Mouse (Mus musculus) left cerebral cortex, adult 18-20 months (tissue): ENCODE measurements around the gene Sept7. TPM values are rescaled to one million over a fixed set of nuclear protein-coding genes. Genes with fewer than 3 reads are reported as not detected.

Experiments
- DNase-seq, 2 experiments: peaks; one replicate each; pipeline ENCODE4 v3.0.0; 2021 to 2022; ENCODE audit warnings: low spot score in 2 of 2, mixed read lengths in 1 of 2
- total RNA-seq, 2 experiments: library from RNA; stranded (reverse); gene quantifications; 2 replicates each; pipeline ENCODE4 v1.2.3; 2021

Sept7 gene
- total RNA-seq, 2 experiments from 2014 or later = 360 to 378 TPM

- no peak for DNase-seq
These were observed 105.3 kb downstream of the Sept7 start for GRCm38 (mm10) chr9:25357589-25357988.

DNA sequence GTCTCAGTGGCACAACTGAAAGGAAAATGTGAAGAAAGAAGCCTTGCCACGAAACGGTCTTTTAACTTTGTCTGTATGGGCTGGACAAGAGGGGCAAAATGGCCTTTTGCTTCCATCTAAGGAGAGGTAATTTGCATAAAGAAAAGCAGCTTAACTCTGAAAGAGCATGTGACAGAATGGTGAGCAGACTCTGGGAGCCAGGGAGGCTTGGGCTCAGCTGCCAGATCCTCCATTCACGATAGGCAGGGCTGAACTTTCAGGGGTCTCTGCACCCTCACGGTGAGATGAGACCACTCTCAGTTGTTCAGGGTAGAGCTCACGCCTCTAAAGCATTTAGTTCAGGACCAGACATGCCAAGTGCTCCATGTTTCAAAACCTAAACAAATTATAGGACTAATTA is 105.8 kb downstream of the Sept7 start:
- no peak for DNase-seq

Other genes with a start within 250 kb of the Sept7 start
- not detected for gene Gm10181, start 163.0 kb upstream of the Sept7 start, total RNA-seq
- 10 to 100 TPM; 53.1 to 54.8 TPM for gene Herpud2, start 100.6 kb upstream of the Sept7 start, total RNA-seq
- gene Eepd1, start 229.1 kb downstream of the Sept7 start, total RNA-seq = 10 to 100 TPM; 23.6 to 23.8 TPM